Mouse (Mus musculus): ENCODE measurements around the gene Vps45. TPM values are rescaled to one million over a fixed set of nuclear protein-coding genes. Genes with fewer than 3 reads are reported as not detected.

Gene Vps45
- total RNA-seq (2021), result 10 to 100 TPM; 17.0 to 22.2 TPM
- long read RNA-seq, experiment 1, transcript Vps45-203 (2 exons, 266 nt), result major isoform, 6 of 9 reads
- long read RNA-seq, experiment 1, partial matches to known transcripts, result 0 of 9 reads
- long read RNA-seq, experiment 1, other reads (novel, unspliced or antisense), result 2 of 9 reads
- long read RNA-seq, experiment 2, partial matches to known transcripts, result 0 of 5 reads
- long read RNA-seq, experiment 2, other reads (novel, unspliced or antisense), result 0 of 5 reads

DNA sequence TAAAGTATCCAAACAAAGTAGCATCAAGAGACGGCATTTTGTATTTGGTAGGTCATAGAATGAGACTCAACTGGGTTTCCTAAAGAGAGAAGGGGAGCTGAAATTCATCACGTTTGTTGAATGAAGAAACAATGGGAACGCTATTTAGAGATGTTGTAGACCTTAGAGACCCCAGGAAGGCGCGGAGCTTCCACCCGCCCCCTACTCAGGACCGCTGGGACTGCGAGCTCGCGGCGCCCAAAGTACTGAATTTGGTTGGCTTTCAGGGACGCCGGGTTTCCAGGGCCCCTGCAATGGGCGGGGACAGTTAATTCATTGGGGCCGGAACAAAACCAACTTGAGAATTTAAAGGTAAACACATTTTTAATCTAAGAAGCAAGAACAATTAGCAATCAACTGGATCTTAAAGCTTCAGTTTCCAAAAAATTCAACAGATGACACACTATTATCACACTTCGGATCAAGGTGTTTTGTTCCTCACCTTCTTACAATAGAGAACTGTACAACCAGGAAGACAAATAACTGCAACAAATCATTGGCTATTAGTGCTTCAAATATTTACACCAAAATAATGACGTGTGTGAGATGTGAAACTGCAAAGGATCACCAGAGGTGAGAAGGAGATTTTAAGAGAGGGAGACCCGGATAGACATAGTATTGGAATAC lies at the start of gene Vps45:
TSS of gene Vps45 (minus strand) at position 236 of the 666 bp plus-strand sequence.
- peak; percentile 45 for DNase-seq

- no peak for DNase-seq
Measured at GRCm38 (mm10) chr3:96106151-96106550, 47.9 kb upstream of the Vps45 start.

DNA sequence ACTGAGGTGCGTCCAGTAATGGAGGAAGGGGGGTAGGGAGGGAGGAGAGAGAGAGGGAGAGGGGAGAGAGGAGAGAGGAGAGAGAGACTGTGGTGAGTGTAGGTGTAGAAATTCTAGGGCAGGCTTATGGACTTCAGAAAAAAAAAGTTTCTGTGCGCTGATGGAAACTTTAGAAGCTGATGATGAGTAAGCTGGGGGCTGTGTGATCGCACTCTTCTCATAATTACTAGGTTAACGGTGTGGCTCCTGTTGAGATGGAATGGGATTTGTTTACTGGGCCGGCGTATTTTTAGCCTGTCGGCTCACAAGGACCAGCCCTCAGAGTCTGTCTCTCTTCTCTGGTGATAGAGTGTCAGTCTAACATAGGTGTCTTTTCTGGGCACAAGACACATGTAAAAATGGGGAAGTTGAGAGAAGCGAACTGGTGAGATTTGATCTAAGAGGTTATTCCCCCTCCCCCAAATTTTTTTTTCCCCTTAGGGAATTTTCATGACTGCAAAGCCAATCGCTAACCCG lies 47.0 kb upstream of the Vps45 start:
- peak; percentile 33 for DNase-seq

GRCm38 (mm10) chr3:96104261-96105065 lies 46.2 kb upstream of the Vps45 start, which contains the start of gene Otud7b:
TSS of gene Otud7b (plus strand) at chr3:96104527.
- peak; percentile 87 for DNase-seq

- DNase-seq, result no peak
Measured at GRCm38 (mm10) chr3:96103901-96104260, 45.6 kb upstream of the Vps45 start.

DNA sequence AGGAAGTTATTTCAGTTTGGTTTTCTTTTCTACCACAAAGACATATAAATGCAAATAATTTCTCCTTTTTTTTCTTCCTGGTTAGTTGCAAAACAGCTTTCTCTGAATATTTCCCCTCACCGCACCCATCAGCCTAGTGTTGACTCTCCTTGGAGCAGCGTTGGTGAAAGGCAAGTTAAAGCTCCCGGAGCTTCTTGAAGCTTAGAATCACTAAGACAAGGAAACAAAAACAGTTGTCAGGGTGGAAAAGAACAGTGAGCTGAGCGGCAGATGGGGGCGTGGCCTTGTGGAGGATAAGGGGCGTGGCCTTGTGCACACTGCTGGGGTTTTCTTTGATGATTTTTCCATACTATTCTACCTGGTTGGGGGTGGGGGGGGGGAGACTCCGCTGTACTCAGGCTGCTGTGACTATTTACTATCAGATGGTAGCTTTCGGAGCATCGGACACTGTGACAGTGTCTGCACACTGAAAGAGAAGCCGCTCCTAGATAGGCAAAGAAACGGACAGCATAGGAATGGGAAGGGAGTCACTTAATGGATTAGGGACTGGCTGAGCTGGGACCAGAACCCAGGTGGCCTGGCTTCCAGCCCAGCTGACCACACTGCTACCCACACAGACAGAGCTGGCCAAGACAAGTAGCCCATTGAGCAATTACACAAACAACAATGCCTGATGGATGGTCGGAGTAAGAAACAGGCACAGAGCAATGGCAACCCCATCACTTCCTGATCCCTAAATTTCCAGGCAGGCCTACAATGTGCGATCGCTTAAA lies 44.0 kb upstream of the Vps45 start:
- DNase-seq, result peak; percentile 20

- DNase-seq, result peak; percentile 50
Measured at GRCm38 (mm10) chr3:96098616-96099267, 40.5 kb upstream of the Vps45 start.

- DNase-seq, result no peak
Measured at GRCm38 (mm10) chr3:96098168-96098567, 39.9 kb upstream of the Vps45 start.

- DNase-seq, result no peak
Measured at GRCm38 (mm10) chr3:96094203-96094602, 35.9 kb upstream of the Vps45 start.

DNA sequence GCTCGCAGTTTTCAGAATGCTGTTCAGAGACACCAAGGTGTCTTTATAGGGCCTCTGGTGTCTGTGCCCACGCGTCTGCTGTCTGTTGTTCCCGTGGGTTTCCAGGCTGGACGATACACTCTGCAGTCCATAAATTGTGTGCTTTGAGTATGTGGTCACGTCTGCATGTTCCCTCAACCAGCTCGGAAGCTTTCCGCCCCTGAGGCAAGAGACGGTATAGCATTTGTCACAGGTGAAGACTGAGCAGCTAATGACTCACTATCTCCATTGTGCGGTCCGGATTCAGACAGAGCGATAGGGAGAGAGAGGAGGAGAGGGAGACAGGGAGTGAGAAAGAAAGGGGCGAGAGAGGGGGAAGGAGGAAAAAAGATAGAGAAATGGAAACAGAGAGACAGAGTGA lies 35.2 kb upstream of the Vps45 start:
- DNase-seq, result no peak

DNA sequence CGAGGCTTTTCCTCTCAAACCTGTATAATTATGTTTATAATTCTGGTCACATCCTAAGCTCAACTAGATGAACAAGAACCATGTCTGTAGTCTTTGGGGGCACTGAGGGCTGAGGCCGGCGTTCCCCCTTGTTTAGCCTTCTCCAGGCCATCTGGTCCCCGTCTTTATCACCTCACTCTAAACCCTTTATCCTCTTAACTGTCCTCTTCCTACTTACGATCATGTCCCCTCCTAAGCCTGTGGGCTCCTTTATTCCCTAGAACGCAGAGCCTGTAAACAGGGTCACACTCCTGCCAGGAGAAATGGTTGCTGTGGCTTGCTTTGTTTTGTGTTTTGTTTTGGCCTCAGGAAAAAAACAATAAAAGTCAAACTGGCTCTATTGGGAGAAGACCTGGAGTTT lies 33.7 kb upstream of the Vps45 start:
- no peak for DNase-seq

- no peak for DNase-seq
Measured at GRCm38 (mm10) chr3:96091146-96091545, 32.9 kb upstream of the Vps45 start.

- no peak for DNase-seq
Measured at GRCm38 (mm10) chr3:96089882-96090489, 31.7 kb upstream of the Vps45 start.

DNA sequence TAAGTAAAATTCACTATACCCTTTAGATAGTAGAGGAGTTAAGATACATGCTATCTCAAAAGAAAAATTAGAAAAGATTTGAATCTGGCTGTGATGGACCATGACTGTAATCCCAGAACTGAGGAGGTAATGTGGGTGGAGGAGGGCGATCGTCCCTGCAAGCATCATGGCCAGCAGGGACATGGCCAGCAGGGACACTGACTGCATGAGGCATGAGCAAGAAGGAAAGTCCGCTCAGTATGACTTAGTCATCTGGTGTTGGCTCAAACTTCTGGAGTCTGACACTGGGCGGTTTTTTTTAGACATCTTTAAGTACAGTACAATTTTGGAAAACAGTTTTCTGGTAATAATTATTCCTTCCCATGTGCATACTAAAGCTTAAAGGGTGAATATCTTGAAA lies 29.5 kb upstream of the Vps45 start:
- no peak for DNase-seq

- no peak for DNase-seq
Measured at GRCm38 (mm10) chr3:96087219-96087618, 29.0 kb upstream of the Vps45 start.

DNA sequence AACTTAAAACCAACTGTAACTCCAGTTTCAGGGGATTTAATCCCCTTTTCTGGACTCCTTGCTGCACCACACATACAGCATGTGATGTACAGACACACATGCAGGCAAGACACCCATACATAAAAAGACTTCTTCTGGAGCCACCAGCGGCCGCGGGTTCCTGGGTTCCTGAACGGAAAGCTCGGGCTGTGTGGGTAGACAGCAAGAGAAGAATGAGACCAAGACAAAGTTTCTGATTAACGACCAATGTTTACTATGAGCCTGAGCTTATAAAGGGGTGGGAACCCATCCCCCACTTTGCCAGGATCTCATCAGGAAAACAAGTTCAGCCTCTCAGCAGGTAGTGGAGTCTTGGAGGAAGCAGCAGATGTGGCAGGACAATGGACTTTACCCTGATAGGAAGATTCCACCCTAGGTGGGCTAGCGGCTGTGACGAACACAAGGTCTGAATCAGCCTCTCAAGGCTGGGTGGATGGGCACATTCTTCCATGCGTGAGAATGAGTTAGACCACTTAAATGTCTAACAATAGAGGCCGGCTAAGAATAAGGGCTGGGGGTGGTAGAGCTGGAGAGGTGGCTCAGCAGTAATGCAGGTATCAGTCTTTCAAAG lies 26.0 kb upstream of the Vps45 start:
- no peak for DNase-seq

DNA sequence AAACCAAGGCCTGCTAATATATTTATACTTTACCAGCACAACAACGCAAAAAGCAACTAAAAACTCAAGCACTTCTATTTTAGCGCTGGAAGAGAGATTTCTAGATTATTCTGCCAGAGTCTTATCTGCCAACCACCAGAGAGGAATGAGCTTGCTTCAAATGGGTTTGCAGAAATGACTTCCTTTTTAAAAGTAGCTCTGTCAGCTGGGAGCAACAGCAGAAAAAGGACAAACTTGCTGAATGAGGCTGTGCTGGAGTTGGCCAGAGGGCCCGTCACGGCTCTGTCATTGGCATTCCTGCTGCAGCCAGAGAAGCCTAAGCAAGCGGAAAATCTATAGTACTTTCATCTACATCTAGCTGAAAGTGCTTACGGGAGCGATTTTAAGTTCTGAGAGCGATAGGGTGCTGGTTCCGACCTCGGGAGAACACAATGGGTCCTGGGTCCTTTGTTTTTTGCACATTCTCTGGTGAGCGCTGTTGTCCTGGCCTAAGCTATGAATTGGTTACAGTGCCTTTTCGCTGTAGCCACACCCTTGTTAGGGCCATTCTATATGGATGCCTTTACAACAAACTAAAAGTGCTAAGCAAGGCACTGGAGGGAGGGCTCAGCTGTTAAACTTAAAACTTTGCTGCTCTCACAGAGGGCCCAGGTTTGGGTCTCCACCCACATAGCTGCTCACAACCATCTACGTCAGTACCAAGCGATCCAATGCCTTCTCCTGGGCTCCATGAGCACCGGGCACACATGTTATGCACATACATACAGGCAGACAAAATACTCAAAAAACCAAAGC lies 24.6 kb upstream of the Vps45 start:
- DNase-seq, result no peak

DNA sequence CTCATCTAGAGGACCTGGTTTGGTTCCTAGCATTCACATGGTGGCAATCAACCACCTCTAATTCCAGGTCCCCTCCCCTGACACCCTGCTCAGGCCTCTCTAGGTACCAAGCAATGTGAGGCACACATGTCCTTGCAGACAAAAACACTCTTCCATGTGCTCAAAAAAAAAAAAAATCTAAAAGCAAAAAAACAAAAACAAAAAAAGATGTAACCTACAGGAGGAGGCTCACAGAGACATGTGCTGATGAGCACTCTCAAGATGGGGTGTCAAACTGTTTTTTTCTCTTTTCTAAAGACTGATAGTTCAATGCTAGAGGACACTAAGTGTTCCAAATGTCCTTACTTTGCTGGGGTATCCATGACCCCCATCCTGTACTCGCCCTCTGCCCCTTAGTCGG lies 23.8 kb upstream of the Vps45 start:
- DNase-seq, result no peak

DNA sequence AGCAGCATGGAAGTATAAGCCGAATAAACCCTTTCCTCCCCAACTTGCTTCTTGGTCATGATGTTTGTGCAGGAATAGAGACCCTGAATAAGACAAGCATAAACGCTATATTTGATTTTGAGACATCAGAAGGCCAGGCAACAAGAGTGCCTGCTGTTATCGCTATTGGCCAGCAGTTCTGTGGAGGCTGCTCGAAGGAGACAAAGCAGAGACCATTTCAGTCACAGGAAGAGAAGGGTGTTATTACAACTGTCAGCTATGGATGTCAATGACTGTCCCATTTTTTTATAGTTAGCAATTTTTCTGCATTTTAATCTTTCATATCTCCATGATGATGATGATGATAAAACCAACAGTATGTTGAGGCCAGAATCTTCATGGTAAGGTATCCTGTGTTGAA lies 23.4 kb upstream of the Vps45 start:
- DNase-seq, result no peak

- no peak for DNase-seq
Measured at GRCm38 (mm10) chr3:96081006-96081405, 22.7 kb upstream of the Vps45 start.

Measured in gastrocnemius, postnatal 25 days (tissue).